Mouse (Mus musculus) spleen, postnatal 14 days (tissue): ENCODE results near the gene Cabp4.
"Not testable (repeated sequence)": the region's sequence is repeated elsewhere in the genome, so short reads cannot be mapped to it uniquely, and the experiment has no call there.

ENCODE experiments used
- DNase-seq, 2 experiments: peaks; one replicate each; pipeline ENCODE4 v3.0.0; 2021 to 2022; ENCODE audit warnings: low spot score in 2 of 2

The Cabp4 gene

DNA sequence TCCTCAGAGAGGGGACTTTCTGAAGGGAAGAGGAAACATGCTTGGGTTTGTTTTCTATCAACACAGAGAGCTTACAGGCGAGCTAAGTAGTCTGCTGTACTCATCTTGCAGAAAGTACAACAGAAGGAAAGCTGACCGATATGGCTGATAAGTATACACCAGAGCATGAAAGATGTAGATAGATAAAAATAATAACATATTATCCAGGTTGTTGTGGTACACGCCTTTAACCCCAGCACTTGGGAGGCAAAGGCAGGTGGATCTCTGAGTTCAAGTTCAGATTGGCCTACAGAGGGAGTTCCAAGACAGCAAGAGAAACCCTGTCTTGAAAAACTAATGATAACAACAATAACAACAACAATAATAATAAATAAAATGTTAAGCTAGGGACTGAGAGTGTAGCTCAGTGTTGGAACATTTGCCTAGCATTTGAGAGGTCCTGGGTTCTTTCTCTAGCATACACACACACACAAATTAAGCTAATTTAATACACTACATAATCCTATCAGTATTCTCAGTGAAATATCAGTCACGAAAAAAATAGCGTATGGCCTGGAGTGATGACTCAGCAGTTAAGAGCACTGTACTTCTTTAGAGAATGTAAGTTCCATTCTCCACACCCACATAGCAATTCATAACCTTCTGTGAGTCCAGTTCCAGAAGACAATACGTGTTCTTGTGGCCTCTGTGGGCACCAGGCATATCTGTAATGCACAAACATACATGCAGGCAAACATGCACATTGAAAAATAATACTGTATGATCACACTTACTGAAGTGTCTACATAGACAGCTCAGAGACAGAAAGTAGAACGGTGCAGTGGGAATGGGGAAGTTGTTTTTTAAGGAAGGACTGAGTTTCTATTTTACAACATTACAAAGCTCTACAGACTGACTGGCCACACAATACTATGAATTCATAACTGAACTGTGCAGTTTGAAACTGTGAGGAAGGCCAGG, 21.1 kb downstream of the Cabp4 start:
- no peak for DNase-seq

GRCm38 (mm10) chr19:4121896-4122295, 21.9 kb downstream of the Cabp4 start:
- DNase-seq, result not testable (repeated sequence)

GRCm38 (mm10) chr19:4121097-4121805, 22.6 kb downstream of the Cabp4 start:
- peak; percentile 95 to 97 for DNase-seq

DNA sequence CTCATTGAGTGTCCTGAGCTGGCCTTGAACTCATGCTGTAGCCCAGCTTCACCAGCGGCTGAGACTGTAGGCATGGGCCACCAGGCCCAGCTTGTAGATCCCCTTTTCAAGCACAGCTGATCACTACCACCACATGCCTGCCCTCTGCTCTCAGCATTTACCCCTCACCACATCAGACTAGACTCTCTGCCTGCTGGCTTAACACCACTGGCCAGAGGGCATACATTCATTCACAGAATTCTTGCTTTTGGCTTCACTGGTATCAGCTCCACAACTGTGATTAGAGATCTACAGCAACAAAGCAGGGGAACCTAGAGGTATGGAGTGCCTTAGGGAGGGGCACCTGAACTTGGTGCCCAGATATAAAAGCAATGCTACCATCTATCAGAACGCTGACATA, 23.3 kb downstream of the Cabp4 start:
- no peak for DNase-seq

GRCm38 (mm10) chr19:4119716-4120487, 23.9 kb downstream of the Cabp4 start:
- no peak for DNase-seq

DNA sequence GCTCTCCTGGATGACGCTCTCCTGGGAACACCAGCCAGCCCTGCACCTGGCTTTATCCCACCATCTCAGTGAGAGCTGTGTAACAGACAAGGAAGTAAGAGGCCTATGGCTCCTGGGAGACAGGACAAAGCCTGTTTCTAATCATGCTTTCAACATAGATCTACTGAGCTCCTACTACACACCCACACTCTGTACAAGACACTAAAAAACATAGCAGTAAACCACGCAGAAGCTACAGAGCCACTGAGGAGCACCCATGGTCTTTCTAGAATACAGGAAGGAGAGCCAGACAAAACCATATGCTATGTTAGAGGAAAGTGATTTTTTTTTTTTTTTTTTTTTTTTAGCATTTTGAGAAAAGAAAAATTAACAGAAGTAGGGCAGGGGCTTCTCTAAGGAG, 25.5 kb downstream of the Cabp4 start:
- DNase-seq, result no peak

DNA sequence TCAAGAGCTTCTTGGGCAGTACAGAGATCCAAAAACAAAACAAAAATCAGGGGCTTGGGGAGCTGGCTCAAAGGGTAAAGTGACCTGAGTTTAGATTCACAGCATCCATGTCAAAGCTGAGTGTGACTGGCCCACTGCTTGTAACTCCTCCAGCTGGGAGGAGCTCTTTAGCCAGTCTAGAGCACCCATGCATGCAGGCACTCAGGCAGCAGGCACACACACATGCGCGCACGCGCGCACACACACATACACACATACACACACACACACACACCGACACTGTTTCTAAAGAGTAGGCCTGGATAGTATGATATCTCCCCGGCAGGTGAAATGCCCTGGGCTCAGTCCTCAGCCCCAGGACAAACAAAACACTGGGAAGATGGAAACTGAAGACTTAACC, 26.8 kb downstream of the Cabp4 start:
- no peak for DNase-seq

- DNase-seq, result no peak
These were observed 28.0 kb downstream of the Cabp4 start for GRCm38 (mm10) chr19:4115816-4116215.

GRCm38 (mm10) chr19:4115144-4115543, 28.7 kb downstream of the Cabp4 start:
- DNase-seq, result no peak

DNA sequence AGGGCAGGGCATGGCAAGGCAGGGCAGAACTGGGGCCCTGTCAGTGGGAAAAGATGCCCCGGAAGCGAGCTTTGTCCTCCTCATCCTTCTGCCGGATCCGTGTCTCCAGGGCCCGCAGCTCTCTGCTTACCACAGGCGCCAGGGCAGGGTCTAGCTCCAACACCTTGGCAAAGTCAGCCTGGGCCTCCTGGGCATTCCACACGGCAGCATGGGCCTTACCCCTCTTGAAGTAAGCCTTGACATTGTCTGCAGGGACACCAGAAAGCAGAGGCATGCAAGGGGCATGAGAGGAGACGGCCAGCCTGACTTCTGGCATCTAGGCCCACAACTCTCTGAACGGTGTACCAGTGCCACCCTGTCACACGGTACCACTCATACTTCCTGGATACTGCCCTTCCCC, 29.3 kb downstream of the Cabp4 start:
- no peak for DNase-seq

- DNase-seq, result peak; percentile 45 to 55
These were observed 30.0 kb downstream of the Cabp4 start for GRCm38 (mm10) chr19:4113806-4114230.

DNA sequence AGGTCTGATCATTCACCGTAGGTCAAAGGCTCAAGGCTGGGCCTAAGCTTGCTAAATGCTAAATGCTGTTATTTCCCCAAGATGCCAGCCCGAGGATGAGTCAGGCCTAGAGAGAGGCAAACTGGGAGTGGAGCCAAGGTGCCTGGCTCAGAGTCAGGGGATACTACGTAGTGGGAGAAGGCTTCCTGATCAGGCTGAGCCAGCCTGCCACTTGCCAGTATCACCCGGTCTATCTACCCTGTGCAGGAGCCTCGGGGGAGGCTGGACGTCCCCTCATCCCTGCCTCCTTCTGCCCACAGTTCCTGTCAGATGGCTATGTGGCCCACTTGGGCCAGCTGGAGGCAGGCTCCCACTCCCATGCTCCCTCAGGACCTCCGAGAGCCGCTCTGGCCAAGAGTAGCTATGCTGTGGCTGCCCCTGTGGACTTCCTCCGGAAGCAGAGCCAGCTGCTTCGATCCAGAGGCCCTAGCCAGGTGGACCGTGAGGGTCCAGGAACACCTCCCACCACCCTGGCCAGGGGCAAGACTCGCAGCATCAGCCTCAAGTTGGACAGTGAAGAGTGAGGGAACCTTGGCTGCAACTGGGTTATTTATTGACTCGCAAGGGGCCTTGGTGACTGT, 30.5 kb downstream of the Cabp4 start:
- peak; percentile 72 to 83 for DNase-seq

DNA sequence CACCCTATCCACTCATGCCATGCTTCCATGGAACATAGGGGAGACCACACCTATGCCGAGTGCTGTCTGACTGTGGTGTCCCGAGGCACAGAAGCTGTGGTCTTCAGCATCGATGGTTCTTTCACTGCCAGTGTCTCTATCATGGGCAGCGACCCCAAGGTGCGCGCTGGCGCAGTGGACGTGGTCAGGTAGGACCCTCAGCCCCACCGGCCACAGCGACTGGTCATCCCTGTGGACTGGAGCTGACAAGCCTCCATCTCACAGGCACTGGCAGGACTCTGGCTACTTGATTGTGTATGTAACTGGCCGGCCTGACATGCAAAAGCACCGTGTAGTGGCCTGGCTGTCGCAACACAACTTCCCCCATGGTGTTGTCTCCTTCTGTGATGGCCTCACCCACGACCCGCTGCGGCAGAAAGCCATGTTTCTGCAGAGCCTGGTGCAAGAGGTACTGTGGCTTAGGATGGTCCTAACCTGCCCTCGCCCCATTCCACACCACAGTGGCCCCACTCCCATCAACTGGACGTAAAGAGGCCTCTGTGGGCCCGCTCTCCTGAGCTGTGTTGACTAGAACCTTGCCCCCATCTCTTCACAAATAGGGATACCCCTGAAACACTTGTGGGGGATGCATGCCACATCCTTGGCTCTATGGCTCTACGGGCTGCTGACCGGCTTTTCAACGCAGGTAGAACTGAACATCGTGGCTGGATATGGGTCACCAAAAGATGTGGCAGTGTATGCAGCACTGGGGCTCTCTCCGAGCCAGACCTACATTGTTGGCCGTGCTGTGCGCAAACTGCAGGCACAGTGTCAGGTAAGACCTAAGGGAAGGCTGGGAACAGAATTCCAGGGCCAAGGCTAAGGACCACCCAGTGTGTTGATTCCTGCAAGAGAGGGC, 31.5 kb downstream of the Cabp4 start:
- no peak for DNase-seq

DNA sequence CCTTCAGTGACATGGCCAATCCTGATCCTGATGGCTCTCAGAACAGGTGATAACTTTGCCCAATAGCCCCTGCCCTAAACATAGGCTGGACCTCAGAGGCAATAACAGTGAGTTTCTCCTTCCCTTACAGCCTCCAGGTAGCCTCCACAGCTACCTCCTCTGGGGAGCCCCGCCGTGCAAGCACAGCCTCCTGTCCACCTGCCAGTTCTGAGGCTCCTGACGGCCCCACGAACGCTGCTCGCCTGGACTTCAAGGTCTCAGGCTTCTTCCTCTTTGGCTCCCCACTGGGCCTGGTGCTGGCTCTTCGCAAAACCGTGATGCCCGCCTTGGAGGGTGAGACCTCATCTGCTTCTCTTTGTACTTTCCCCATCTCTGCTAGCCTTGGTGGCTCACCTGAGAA, 35.3 kb downstream of the Cabp4 start:
- no peak for DNase-seq

GRCm38 (mm10) chr19:4106654-4107053, 37.2 kb downstream of the Cabp4 start:
- DNase-seq, result no peak

- DNase-seq, result no peak
These were observed 39.1 kb downstream of the Cabp4 start for GRCm38 (mm10) chr19:4104675-4105194.

GRCm38 (mm10) chr19:4103792-4104191, 40.0 kb downstream of the Cabp4 start:
- DNase-seq, result no peak

GRCm38 (mm10) chr19:4103294-4103693, 40.5 kb downstream of the Cabp4 start:
- no peak for DNase-seq

- no peak for DNase-seq
These were observed 41.2 kb downstream of the Cabp4 start for GRCm38 (mm10) chr19:4102626-4103025.

GRCm38 (mm10) chr19:4102049-4102448, 41.8 kb downstream of the Cabp4 start:
- no peak for DNase-seq
